Mouse (Mus musculus): ENCODE data around the gene Tifab.

GRCm38 (mm10) chr13:56130544-56130943 lies 48.1 kb downstream of the Tifab start:
- TF ChIP-seq FLI1 (IDR thresholded peaks at IDR 0.05; ENCODE audit: low read length) (no peak), GATA1 (IDR thresholded peaks at IDR 0.05; ENCODE audit: borderline replicate concordance, low read length) (no peak)

Measured in megakaryocyte, embryonic 14.5 days (primary cell).